Mouse (Mus musculus): ENCODE measurements at regions not wholly inside any gene's neighbourhood (a gene's known extent, or its start where the extent isn't known, plus 50 kb on each side); places are given as distances from the start of the nearest gene placed in this dataset.

DNA sequence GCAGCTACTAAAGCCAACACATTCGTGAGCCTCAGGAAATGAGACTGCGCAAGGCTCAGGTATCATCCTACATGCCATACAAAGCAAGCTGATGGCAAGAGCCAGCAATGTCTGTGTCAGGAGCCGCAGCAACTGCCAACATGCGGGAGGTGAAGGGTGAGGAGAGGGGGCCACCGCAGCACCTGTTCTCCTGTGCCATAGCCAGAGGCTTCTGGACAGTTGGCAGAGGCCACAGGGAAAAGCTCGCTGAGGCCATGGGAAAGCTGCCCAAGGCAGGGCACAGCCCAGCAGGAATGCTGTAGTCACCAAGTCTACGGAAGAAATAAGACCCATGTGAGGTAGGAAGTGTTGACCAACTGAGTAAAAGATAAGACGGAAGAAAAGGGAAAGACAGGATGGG, 149.1 kb upstream of the Runx1 start:
- no peaks in the 10 kb centered on the region for H3K36me3 ChIP-seq (ENCODE audit: control insufficient read depth, insufficient read depth)
- ATAC-seq (ENCODE audit: low read depth) = no peak
- H3K27me3 ChIP-seq (ENCODE audit: control insufficient read depth, insufficient read depth, low read depth, low read length) = no peaks in the 10 kb centered on the region
- H3K9ac ChIP-seq (ENCODE audit: low read depth, low read length) = no peak overlapping the region
- H3K4me3 ChIP-seq (ENCODE audit: low read depth, low read length) = no peak overlapping the region
- H3K4me1 ChIP-seq (ENCODE audit: control insufficient read depth, low read depth, low read length) = no peaks in the 10 kb centered on the region
- H3K27ac ChIP-seq (ENCODE audit: low read length) = no peak overlapping the region
- H3K4me2 ChIP-seq (ENCODE audit: low read depth, low read length) = no peak overlapping the region
- no peaks in the 10 kb centered on the region for H3K9me3 ChIP-seq (replicated peaks; ENCODE audit: control insufficient read depth, low read length)
- WGBS (ENCODE audit: insufficient replicate concordance) = 76% methylated on average over 8 of the region's 8 CpGs

DNA sequence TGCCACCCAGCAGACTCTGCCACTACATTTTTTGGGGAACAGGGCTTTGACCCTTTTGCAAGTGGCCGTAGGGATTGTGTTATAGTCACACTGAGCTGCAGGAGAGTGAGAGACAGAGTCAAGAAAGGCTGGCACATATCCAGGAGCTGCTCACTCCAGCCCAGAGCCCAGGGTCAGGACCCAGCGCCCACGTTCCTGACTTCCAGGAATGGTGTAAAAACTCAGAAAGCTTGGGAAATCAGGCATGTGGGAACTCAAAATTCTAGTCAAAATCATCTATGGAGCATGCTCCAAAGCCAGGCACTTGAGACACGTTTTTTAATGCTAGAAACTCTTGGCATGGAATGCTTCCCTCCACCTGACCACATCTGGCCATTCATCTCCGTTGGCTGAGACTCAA, 146.7 kb upstream of the Runx1 start:
- H3K9me3 ChIP-seq (replicated peaks; ENCODE audit: control insufficient read depth, low read length) = no peaks in the 10 kb centered on the region
- no peaks in the 10 kb centered on the region for H3K4me1 ChIP-seq (ENCODE audit: control insufficient read depth, low read depth, low read length)
- H3K27me3 ChIP-seq (ENCODE audit: control insufficient read depth, insufficient read depth, low read depth, low read length) = no peaks in the 10 kb centered on the region
- H3K4me2 ChIP-seq (ENCODE audit: low read depth, low read length) = no peak overlapping the region
- no peak overlapping the region for H3K27ac ChIP-seq (ENCODE audit: low read length)
- ATAC-seq (ENCODE audit: low read depth) = no peak
- H3K4me3 ChIP-seq (ENCODE audit: low read depth, low read length) = no peak overlapping the region
- H3K9ac ChIP-seq (ENCODE audit: low read depth, low read length) = no peak overlapping the region
- no peaks in the 10 kb centered on the region for H3K36me3 ChIP-seq (ENCODE audit: control insufficient read depth, insufficient read depth)
- 52% methylated on average over 5 of the region's 5 CpGs for WGBS (ENCODE audit: insufficient replicate concordance)

DNA sequence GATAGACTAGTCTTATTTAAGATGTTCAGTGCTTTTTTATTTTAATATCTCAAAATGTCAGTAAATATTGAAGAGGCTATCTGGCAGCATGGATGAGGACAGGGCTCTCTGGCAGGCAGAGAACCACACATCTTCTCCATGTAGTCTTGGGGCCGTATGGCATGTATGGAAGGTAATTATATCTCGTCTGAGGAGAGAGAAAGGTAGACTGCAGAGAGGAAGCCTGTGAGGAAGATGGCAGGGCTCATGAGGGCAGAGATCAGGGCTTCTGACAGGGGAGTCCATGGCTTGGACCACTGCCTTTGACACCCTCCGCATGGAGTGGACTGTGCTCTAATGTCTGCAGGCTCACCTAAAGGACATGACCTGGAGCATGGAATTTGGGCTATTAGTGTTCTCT, 146.0 kb upstream of the Runx1 start:
- Histone ChIP-seq H3K36me3 (ENCODE audit: control insufficient read depth, insufficient read depth) (no peaks in the 10 kb centered on the region), H3K27me3 (ENCODE audit: control insufficient read depth, insufficient read depth, low read depth, low read length) (no peaks in the 10 kb centered on the region), H3K4me2 (ENCODE audit: low read depth, low read length) (no peak overlapping the region), H3K4me3 (ENCODE audit: low read depth, low read length) (no peak overlapping the region), H3K9me3 (replicated peaks; ENCODE audit: control insufficient read depth, low read length) (no peaks in the 10 kb centered on the region), H3K4me1 (ENCODE audit: control insufficient read depth, low read depth, low read length) (no peaks in the 10 kb centered on the region), H3K9ac (ENCODE audit: low read depth, low read length) (no peak overlapping the region), H3K27ac (ENCODE audit: low read length) (no peak overlapping the region)
- ATAC-seq (ENCODE audit: low read depth) = no peak
- 67% methylated on average over 3 of the region's 3 CpGs for WGBS (ENCODE audit: insufficient replicate concordance)

DNA sequence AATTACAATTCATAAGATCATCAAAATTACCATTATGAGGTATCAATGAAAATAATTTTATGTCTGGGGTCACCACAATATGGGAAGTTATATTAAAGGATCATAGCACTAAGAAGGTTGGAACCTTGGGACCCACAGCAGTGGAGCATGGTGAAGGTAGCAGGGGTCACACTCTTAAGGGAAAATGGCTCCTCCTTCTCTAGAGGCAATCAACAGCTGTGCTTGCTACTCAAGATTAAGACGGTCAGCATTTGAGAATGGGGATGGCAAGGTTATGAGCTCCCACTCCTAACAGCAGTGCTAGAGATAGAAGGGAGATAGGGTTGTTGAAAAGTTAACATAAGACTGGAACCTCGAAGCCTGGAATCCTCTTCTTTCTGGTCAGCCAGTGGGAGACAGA, 144.6 kb upstream of the Runx1 start:
- Histone ChIP-seq H3K27me3 (ENCODE audit: control insufficient read depth, insufficient read depth, low read depth, low read length) (no peaks in the 10 kb centered on the region), H3K27ac (ENCODE audit: low read length) (no peak overlapping the region), H3K4me3 (ENCODE audit: low read depth, low read length) (no peak overlapping the region), H3K9me3 (replicated peaks; ENCODE audit: control insufficient read depth, low read length) (no peaks in the 10 kb centered on the region), H3K36me3 (ENCODE audit: control insufficient read depth, insufficient read depth) (no peaks in the 10 kb centered on the region), H3K4me1 (ENCODE audit: control insufficient read depth, low read depth, low read length) (no peaks in the 10 kb centered on the region), H3K9ac (ENCODE audit: low read depth, low read length) (no peak overlapping the region), H3K4me2 (ENCODE audit: low read depth, low read length) (no peak overlapping the region)
- WGBS (ENCODE audit: insufficient replicate concordance) = 61% methylated on average over 2 of the region's 2 CpGs
- no peak for ATAC-seq (ENCODE audit: low read depth)

GRCm38 (mm10) chr16:92969036-92969435, 143.1 kb upstream of the Runx1 start:
- H3K4me3 ChIP-seq (ENCODE audit: low read depth, low read length) = no peak overlapping the region
- H3K4me2 ChIP-seq (ENCODE audit: low read depth, low read length) = no peak overlapping the region
- H3K4me1 ChIP-seq (ENCODE audit: control insufficient read depth, low read depth, low read length) = no peaks in the 10 kb centered on the region
- ATAC-seq (ENCODE audit: low read depth) = no peak
- no peaks in the 10 kb centered on the region for H3K36me3 ChIP-seq (ENCODE audit: control insufficient read depth, insufficient read depth)
- H3K27ac ChIP-seq (ENCODE audit: low read length) = no peak overlapping the region
- no peak overlapping the region for H3K9ac ChIP-seq (ENCODE audit: low read depth, low read length)
- WGBS (ENCODE audit: insufficient replicate concordance) = 57% methylated on average over 5 of the region's 5 CpGs
- H3K9me3 ChIP-seq (replicated peaks; ENCODE audit: control insufficient read depth, low read length) = no peaks in the 10 kb centered on the region
- H3K27me3 ChIP-seq (ENCODE audit: control insufficient read depth, insufficient read depth, low read depth, low read length) = no peaks in the 10 kb centered on the region

DNA sequence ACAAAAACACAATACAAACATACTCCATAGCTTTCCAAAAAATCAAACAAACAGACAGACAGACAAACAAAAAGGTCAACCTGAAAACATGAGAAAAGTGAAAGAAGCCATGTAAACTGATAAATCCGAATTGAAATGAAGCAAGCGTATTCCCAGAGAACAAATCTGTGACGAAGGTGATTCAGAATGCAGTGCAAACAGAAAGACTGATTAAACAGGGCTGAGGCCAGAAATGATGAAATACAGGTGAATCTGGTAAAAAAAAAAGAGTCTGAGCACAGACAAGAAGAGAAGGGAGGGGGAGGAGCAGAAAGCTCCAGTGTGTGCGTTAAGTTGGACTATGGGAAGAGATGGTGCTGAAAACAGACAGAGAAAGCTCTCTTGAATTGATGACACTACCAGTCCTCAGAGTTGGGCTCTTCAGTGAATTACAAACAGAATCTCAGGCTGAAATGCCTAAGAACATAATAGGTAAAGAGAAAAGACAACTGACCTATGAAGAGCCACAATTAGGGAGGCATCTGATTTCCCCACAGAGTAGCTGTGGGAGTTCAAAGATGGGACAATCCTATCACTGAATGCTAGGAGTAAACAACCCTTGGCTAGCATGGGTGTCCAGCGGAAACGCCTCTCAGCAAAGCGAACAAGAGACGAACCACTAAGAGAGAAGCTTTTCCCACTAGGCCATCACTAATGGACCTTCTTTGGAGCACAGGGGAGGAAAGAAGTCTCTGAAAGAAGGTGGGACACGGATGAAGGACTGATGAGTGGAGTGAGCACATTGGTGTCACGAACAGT, 140.3 kb upstream of the Runx1 start:
- Histone ChIP-seq H3K36me3 (ENCODE audit: control insufficient read depth, insufficient read depth) (no peaks in the 10 kb centered on the region), H3K4me2 (ENCODE audit: low read depth, low read length) (no peak overlapping the region), H3K9me3 (replicated peaks; ENCODE audit: control insufficient read depth, low read length) (no peaks in the 10 kb centered on the region), H3K9ac (ENCODE audit: low read depth, low read length) (no peak overlapping the region), H3K4me1 (ENCODE audit: control insufficient read depth, low read depth, low read length) (no peaks in the 10 kb centered on the region), H3K27ac (ENCODE audit: low read length) (no peak overlapping the region), H3K4me3 (ENCODE audit: low read depth, low read length) (no peak overlapping the region), H3K27me3 (ENCODE audit: control insufficient read depth, insufficient read depth, low read depth, low read length) (no peaks in the 10 kb centered on the region)
- WGBS (ENCODE audit: insufficient replicate concordance) = 63% methylated on average over 10 of the region's 10 CpGs
- no peak for ATAC-seq (ENCODE audit: low read depth)

DNA sequence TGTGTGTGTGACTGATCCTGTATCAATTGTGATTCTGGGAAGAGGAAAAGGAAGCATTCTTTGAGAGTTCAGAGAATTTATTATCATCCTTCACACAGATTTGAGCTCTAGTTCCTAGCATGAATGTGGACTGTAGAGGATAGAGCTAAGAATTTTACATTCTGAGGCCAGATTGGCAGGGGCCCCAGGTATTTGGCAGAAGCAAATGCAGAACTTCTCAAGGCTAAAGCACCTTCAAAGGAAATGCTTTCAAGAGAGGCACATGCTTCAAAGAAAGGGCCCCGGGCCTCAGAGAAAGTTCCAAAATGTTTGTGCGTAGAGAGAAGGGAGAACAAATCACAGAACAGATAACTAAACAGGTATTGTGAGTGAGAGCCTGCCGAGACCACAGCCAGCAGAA, 139.7 kb upstream of the Runx1 start:
- Histone ChIP-seq H3K9me3 (replicated peaks; ENCODE audit: control insufficient read depth, low read length) (no peaks in the 10 kb centered on the region), H3K9ac (ENCODE audit: low read depth, low read length) (no peak overlapping the region), H3K4me3 (ENCODE audit: low read depth, low read length) (no peak overlapping the region), H3K36me3 (ENCODE audit: control insufficient read depth, insufficient read depth) (no peaks in the 10 kb centered on the region), H3K27me3 (ENCODE audit: control insufficient read depth, insufficient read depth, low read depth, low read length) (no peaks in the 10 kb centered on the region), H3K4me1 (ENCODE audit: control insufficient read depth, low read depth, low read length) (no peaks in the 10 kb centered on the region), H3K27ac (ENCODE audit: low read length) (no peak overlapping the region), H3K4me2 (ENCODE audit: low read depth, low read length) (no peak overlapping the region)
- 58% methylated on average over 3 of the region's 3 CpGs for WGBS (ENCODE audit: insufficient replicate concordance)
- no peak for ATAC-seq (ENCODE audit: low read depth)

DNA sequence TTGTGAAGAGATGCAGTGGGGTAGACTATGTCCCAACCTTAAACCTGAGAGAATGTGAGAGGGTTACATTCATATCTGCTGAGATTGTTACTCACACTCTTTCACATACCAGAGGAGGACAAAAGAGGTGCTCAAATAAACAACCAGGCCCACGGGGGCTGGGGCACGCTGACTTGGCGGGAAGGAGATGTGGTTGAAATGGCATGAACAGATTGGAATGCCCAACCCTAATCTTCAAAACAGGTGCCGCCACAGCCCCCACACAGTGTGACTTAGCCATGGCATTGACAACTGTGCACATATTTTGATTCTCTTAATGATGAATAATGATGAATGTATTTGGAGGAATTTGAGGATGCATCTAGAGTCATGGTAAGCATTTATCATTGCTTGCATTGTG, 137.6 kb upstream of the Runx1 start:
- Histone ChIP-seq H3K4me3 (ENCODE audit: low read depth, low read length) (no peak overlapping the region), H3K9me3 (replicated peaks; ENCODE audit: control insufficient read depth, low read length) (no peaks in the 10 kb centered on the region), H3K9ac (ENCODE audit: low read depth, low read length) (no peak overlapping the region), H3K4me1 (ENCODE audit: control insufficient read depth, low read depth, low read length) (no peaks in the 10 kb centered on the region), H3K36me3 (ENCODE audit: control insufficient read depth, insufficient read depth) (no peaks in the 10 kb centered on the region), H3K4me2 (ENCODE audit: low read depth, low read length) (no peak overlapping the region), H3K27me3 (ENCODE audit: control insufficient read depth, insufficient read depth, low read depth, low read length) (no peaks in the 10 kb centered on the region), H3K27ac (ENCODE audit: low read length) (no peak overlapping the region)
- ATAC-seq (ENCODE audit: low read depth) = no peak
- 70% methylated on average over 4 of the region's 4 CpGs for WGBS (ENCODE audit: insufficient replicate concordance)

DNA sequence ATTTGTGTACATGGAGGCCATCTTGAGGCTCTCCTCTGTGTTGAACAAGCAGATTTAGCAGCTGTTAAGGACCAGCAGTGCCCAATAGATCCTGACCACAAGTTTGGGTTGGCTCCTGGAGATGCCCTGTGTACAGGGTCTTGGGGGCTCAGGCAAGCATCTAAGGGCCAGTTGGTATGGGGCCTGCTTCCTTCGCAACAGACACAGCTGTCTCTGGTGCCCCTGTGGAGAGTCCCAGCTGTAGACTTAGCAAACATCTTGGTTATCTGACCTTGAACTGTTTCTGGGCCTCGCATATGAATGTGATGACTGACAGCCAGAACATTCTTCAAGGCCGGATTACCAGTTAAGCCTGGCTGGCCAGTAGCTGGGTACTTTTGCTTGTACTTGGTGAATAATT, 135.4 kb upstream of the Runx1 start:
- no peak for ATAC-seq (ENCODE audit: low read depth)
- no peaks in the 10 kb centered on the region for H3K4me1 ChIP-seq (ENCODE audit: control insufficient read depth, low read depth, low read length)
- H3K27ac ChIP-seq (ENCODE audit: low read length) = no peak overlapping the region
- no peaks in the 10 kb centered on the region for H3K27me3 ChIP-seq (ENCODE audit: control insufficient read depth, insufficient read depth, low read depth, low read length)
- H3K4me2 ChIP-seq (ENCODE audit: low read depth, low read length) = no peak overlapping the region
- no peak overlapping the region for H3K9ac ChIP-seq (ENCODE audit: low read depth, low read length)
- H3K36me3 ChIP-seq (ENCODE audit: control insufficient read depth, insufficient read depth) = no peaks in the 10 kb centered on the region
- H3K9me3 ChIP-seq (replicated peaks; ENCODE audit: control insufficient read depth, low read length) = no peaks in the 10 kb centered on the region
- no peak overlapping the region for H3K4me3 ChIP-seq (ENCODE audit: low read depth, low read length)
- 56% methylated on average over 3 of the region's 3 CpGs for WGBS (ENCODE audit: insufficient replicate concordance)
